Mouse (Mus musculus) midbrain, embryonic 14.5 days (tissue): ENCODE data around the gene Gm5478. TPM values are rescaled to one million over a fixed set of nuclear protein-coding genes. Genes with fewer than 3 reads are reported as not detected.

Experiments
- microRNA-seq: library from miRNA; unstranded; fragments of <30 nt; microRNA quantifications from one replicate; pipeline ENCODE4, GENCODE M21; 2016
- polyA plus RNA-seq: library from polyadenylated mRNA; unstranded; fragments of >200 nt; fragmentation: Nextera tagmentation; extraction: Ambion mirVana; gene quantifications from 2 replicates; pipeline ENCODE4 v1.2.1, GENCODE M21; 2014

Gm5478 gene
- polyA plus RNA-seq, 1 experiment from 2014 or later: not detected

Small RNAs within 50 kb of the gene (microRNA-seq; reads per million reads assigned to microRNA genes)
- gene Gm44342 (not detected), gene Gm44383 (not detected), gene Gm44479 (not detected)

Other genes starting within 250 kb of the Gm5478 start
- gene Krt7, start 236.3 kb downstream of the Gm5478 start, polyA plus RNA-seq: 0.12 and 0.24 TPM in 2 replicates
- 0.09 and 0.26 TPM in 2 replicates for gene Krt87, start 208.6 kb downstream of the Gm5478 start, polyA plus RNA-seq
- not detected in 2 replicates for gene Krt88, start 199.6 kb downstream of the Gm5478 start, polyA plus RNA-seq
- not detected in 2 replicates for gene Krt81, start 183.6 kb downstream of the Gm5478 start, polyA plus RNA-seq
- 0.11 and 0.12 TPM in 2 replicates for gene Krt86, start 173.9 kb downstream of the Gm5478 start, polyA plus RNA-seq
- gene Krt83, start 155.9 kb downstream of the Gm5478 start, polyA plus RNA-seq: not detected in 2 replicates
- gene Gm49425, start 130.1 kb downstream of the Gm5478 start, polyA plus RNA-seq: not detected in 2 replicates
- not detected in 2 replicates for gene Krt84, start 114.6 kb downstream of the Gm5478 start, polyA plus RNA-seq
- gene Krt82, start 96.7 kb downstream of the Gm5478 start, polyA plus RNA-seq: not detected in 2 replicates
- 0.08 TPM in 1 of 2 replicates, not detected in the other for gene Krt90, start 84.4 kb downstream of the Gm5478 start, polyA plus RNA-seq
- 0.07 and 0.15 TPM in 2 replicates for gene Krt75, start 73.5 kb downstream of the Gm5478 start, polyA plus RNA-seq
- gene Gm5414, start 19.2 kb downstream of the Gm5478 start, polyA plus RNA-seq: not detected in 2 replicates
- not detected in 2 replicates for gene Krt6b, start 32.9 kb upstream of the Gm5478 start, polyA plus RNA-seq
- not detected in 2 replicates for gene Krt6a, start 46.9 kb upstream of the Gm5478 start, polyA plus RNA-seq
- not detected in 2 replicates for gene Krt5, start 65.5 kb upstream of the Gm5478 start, polyA plus RNA-seq
- gene Krt71, start 95.7 kb upstream of the Gm5478 start, polyA plus RNA-seq: 0.25 and 0.63 TPM in 2 replicates
- 0.11 TPM in 1 of 2 replicates, not detected in the other for gene Krt72, start 139.1 kb upstream of the Gm5478 start, polyA plus RNA-seq
- gene Krt73, start 155.0 kb upstream of the Gm5478 start, polyA plus RNA-seq: 1.1 and 2.0 TPM in 2 replicates
- not detected in 2 replicates for gene Krt2, start 170.8 kb upstream of the Gm5478 start, polyA plus RNA-seq
- 6.7 and 10.7 TPM in 2 replicates for gene Krt1, start 203.4 kb upstream of the Gm5478 start, polyA plus RNA-seq
- 0.07 and 0.42 TPM in 2 replicates for gene Krt77, start 222.3 kb upstream of the Gm5478 start, polyA plus RNA-seq
- gene Krt76, start 245.5 kb upstream of the Gm5478 start, polyA plus RNA-seq: not detected in 2 replicates